Mouse (Mus musculus) bone marrow macrophage, adult 2 months (primary cell): ENCODE results near the gene Tmem178b.

Experiments
- CTCF ChIP-seq: IDR thresholded peaks from 2 replicates; pipeline ENCODE4 v1.5.1; 2012; ENCODE audit warnings: low read depth, mild to moderate bottlenecking, low read length, moderate library complexity
- POLR2A ChIP-seq: IDR thresholded peaks from 2 replicates; pipeline ENCODE4 v1.6.1; 2012; ENCODE audit warnings: mild to moderate bottlenecking, low read depth, low read length, borderline replicate concordance

- no peak for TF ChIP-seq POLR2A
- no peak for TF ChIP-seq CTCF
Observed at GRCm38 (mm10) chr6:40051698-40052097, 178.6 kb downstream of the Tmem178b start.
